Mouse (Mus musculus) layer of hippocampus, adult 9-10 months (tissue): ENCODE measurements around the gene Hist1h3b.
A peak's percentile ranks its signal among the peaks of the same experiment; 100 is the strongest.
"Not testable (repeated sequence)": the region's sequence is repeated elsewhere in the genome, so short reads cannot be mapped to it uniquely, and the experiment has no call there.

Experiments used
- DNase-seq: peaks from one replicate; pipeline ENCODE4 v3.0.0; 2022; ENCODE audit warnings: low spot score

The Hist1h3b gene

DNA sequence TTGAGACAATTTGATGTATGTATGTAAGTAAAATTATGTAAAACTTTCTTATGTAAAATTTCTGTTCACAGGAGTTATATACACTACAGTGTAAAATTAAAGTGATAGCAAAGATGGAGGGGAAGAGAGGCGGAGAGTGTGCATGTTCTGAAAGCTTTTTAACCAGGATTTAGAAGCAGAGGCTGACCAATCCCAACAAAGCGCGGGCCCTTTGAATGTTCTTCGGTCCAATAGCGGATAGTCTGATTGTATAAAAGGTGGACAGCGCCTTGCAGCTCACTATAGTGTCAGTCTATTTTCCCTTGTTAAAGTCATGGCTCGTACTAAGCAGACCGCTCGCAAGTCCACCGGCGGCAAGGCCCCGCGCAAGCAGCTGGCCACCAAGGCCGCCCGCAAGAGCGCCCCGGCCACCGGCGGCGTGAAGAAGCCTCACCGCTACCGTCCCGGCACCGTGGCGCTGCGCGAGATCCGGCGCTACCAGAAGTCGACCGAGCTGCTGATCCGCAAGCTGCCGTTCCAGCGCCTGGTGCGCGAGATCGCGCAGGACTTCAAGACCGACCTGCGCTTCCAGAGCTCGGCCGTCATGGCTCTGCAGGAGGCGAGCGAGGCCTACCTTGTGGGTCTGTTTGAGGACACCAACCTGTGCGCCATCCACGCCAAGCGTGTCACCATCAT lies at the start of gene Hist1h3b:
Hist1h3b (plus strand) TSS at position 201 of the 675 bp plus-strand sequence.
- DNase-seq: peak; percentile 87

- DNase-seq: not testable (repeated sequence)
These were observed 49.3 kb upstream of the Hist1h3b start for GRCm38 (mm10) chr13:23702801-23703200.

DNA sequence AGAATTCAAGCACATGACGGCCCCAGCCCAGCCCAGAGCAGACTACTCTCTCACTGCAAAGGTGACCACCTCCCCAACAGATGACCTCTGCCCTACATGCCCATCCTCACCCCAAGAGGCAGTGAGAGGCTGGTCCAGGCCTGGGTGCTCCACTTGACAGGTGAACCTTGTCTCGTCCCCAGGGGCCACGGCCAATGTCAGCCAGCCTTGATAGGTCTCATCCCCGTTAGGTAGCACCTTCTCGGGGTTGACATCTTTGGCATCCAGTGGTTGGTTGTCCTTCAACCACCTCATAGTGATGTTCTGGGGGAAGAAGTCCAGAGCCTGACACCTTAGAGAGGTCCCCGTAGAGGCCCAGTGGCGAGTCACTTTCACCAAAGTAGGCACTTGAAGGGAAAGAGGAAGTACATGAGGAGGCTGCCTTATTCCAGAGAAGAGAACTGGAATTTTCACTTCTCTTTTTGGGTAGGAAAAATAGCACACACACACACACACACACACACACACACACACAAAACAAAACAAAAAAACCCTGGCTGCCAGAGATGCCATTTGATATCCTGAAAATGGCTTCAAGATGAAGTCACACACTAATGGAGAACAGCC lies 46.2 kb upstream of the Hist1h3b start:
- DNase-seq: no peak

- no peak for DNase-seq
These were observed 45.3 kb upstream of the Hist1h3b start for GRCm38 (mm10) chr13:23706771-23707170.

- DNase-seq: no peak
These were observed 44.0 kb upstream of the Hist1h3b start for GRCm38 (mm10) chr13:23708041-23708440.

GRCm38 (mm10) chr13:23708654-23709053 lies 43.4 kb upstream of the Hist1h3b start:
- no peak for DNase-seq

DNA sequence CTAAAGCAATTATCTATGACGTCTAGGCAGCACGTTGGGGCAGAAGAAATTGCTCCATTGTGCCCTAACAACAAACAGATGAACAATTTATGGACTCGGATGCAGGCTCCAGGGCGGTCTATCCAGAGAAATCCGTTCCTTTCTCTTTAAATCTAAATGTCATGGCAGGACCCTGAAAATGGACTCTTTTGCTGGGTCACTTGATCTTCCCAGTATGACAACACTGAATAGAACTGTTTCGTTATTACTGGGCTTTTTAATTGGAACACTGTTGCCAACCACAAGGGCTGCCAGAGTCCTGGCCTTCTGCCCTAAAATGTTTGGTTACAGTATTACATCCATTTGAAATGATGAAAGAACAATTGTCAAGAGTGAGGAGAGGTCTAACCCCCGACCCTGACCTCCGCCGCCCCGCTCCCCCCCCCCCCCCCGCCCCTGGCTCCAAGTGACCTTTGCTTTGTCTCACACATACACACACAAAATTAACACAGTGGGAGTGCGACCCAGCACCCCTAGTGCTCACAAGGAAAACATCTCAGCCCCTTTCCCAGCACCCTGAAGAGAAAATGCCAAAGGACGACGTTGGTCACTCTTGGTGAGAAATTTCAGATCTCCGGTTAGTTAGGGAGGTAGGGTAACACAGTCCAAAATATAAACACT lies 42.2 kb upstream of the Hist1h3b start:
- no peak for DNase-seq

GRCm38 (mm10) chr13:23710374-23711089 lies 41.5 kb upstream of the Hist1h3b start, which contains the start of gene Hfe:
Gene Hfe (minus strand): TSS chr13:23710854.
- DNase-seq: no peak

DNA sequence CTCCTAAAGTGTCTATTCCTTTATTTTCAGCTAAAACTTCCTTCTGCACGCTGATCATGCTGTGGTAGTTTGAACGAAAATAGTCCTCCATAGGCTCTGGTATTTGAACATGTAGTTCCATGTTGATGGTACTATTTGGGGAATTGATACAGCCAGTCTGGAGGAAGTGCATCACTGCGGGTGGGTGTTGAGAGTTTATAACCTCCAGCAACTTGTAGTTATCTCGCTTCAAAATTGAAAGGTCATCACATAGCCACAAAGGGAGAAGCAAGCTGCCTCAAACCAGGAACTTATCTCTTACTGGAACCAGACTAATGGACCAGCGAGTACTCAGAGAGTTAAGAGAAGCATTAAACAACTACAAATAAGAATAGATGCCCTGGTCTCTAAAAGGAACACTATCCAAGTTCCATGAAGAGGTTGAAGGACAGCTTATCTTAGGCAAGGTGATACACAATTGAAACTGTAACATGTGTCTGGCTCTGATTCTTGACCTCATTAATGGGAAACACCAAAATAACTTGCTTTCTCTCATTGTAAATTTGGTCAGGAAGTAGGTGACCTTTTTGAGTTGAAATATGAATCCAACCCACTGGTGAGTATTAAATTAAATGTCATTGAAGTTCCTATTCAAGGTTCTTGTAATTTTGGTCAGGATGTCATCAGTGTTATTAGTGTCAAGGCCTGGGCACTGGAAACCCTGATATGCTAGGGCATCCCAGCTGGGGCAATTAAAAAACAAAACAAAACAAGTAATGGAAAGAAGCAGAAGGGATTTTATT lies 35.6 kb upstream of the Hist1h3b start:
- DNase-seq: no peak

DNA sequence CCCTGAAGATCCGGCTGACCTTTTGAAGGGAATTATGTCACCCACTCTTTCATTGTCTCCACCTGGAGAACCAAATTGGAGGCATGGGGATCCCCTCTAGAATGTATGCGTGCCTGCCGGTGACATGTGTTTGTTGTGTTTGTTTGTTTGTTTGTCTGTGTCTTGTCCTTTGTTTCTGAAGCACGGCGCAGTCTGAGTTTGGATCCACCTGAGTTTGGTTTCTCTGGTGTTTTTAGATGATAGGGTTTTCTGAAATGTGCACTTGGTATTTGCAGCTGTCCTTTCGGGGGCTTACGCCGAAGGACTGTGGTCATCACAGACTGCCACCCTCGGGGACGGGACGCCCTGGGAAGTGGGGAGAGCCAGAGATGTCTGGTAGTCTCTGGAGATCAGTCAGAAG lies 34.9 kb upstream of the Hist1h3b start:
- DNase-seq: no peak

GRCm38 (mm10) chr13:23717593-23718245 lies 34.3 kb upstream of the Hist1h3b start:
- not testable (repeated sequence) for DNase-seq

GRCm38 (mm10) chr13:23724239-23724638 lies 27.8 kb upstream of the Hist1h3b start:
- no peak for DNase-seq

GRCm38 (mm10) chr13:23725213-23725612 lies 26.9 kb upstream of the Hist1h3b start:
- no peak for DNase-seq

DNA sequence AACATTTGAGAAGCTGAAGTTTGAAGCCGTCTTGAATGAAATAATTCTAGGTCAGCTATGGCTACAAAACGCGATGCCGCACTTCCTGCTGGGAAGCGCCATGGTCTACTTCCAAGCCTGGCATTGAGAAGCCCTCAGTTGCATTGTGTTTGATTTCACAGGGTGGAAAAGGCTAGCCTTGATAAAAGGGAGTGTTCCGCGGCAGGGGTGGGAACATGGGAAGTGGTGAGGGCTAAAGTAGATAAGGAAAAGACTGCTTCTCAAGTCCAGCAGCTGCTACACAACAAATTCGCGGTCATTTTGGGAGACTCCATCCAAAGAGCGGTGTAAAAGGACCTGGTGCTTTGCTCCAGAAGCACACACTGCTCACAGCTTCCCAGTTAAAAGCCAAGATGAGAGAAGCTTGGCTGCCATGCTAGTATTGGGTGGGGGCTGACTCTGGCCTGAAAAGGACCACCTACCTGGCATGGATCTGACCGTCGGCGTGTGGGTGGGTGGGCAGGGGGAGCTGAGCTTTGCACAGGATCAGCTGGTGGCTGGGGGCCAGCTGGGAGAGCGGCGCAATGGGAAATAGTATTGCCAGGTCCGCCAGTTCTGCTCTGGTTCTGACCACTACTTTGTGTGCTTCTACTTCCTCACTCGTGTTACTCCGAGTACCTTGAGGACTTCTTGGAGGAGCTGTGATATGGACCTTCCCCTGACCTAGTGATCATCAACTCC lies 23.4 kb upstream of the Hist1h3b start:
- no peak for DNase-seq

GRCm38 (mm10) chr13:23729192-23729525 lies 22.9 kb upstream of the Hist1h3b start:
- no peak for DNase-seq

DNA sequence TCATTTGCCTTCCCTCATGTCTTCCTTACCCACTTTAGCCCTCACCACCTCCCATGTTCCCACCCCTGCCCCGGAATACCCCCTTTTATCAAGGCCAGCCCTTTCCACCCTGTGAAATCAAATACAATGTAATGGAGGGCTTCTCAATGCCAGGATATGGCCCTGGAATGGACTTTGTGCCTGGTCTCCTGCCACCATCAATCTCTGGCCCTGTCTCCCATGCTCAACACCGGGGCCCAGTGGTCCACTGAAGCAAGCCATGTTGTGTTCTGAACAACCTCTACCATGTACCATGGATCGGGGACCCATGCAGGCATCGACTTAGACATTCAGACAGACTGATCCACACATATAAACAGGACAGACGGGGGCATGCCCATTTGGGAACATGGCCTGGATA lies 22.4 kb upstream of the Hist1h3b start:
- DNase-seq: no peak

- no peak for DNase-seq
These were observed 21.6 kb upstream of the Hist1h3b start for GRCm38 (mm10) chr13:23730479-23730878.

DNA sequence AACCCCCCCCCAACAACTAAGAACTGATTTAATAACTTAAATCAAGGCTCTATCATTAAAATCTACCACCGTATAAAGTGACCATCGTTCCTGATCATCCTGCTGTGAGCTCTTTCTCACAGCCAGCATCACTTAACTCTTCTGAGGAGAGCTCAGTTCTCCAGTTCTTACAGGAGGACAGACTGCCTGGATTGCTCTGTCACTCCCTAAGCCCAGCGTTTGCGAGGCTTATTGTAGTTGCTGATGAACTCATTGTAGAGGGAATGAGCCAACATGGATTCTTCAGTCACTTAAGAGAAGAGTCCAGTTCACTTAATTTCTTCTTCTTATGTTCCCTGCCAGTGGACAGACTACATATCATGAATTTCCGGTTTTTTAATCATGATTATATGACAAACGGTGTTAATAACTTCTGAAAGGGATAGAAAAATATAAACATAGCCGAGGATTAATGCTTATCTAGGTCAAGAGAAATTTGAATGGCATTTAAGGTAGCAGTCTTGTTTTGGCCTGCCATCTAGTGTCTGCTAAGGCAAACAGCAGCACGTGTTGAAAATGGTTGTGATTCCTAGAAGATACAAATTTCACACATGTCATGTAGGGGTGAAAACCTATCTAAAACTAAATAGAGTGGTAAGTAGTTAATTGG lies 19.8 kb upstream of the Hist1h3b start:
- no peak for DNase-seq

DNA sequence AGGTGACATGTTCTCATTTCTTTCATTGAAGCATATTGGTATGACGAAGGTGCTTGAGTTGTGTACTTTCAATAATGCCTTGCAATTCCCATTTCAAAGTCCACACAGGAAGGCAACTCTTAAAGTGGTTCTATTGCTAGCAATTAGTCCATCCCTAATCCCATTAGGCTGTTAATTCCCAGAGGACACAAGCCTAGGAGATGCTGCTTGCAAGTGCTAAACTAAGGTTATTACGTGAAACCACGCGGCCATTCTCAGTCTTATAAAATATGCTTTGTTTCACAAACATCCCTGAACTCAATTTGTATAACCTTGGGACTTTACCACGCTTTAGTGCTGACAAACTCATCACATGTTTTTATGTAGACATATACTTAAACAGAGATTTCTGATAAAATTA lies 15.0 kb upstream of the Hist1h3b start:
- DNase-seq: no peak

DNA sequence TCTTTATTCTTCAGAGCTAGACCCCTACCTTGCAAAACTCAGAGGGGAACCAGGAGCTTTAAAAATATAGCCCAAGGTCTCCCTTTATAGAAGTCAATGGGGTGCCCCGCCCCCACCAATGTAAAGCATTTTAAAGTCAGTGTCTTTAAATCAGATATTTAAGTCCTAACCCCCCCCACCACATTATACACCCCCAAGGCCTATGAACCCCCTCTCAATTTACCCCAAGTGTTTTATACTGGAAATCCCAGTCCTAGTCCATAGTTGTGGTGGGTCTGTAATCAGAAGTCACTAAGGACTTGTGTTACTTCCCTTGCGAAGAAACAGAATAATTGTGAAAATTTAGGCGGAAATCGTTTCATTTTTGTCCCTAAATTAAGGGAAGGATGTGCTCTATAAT lies 14.0 kb upstream of the Hist1h3b start:
- DNase-seq: no peak
